Mouse (Mus musculus) midbrain, embryonic 11.5 days (tissue): ENCODE measurements around the gene Foxd2. TPM values are rescaled to one million over a fixed set of nuclear protein-coding genes. Genes with fewer than 3 reads are reported as not detected.

ENCODE experiments used
- ATAC-seq: fragments of 200-750 bp; cut with Nextera tagmentation; 2 replicates; pipeline ENCODE4 v1.8.0; 2017; ENCODE audit warnings: moderate TSS enrichment, moderate library complexity; ENCODE audit not compliant: low FRiP score
- DNase-seq: peaks from one replicate; pipeline ENCODE4 v3.0.0; 2015; ENCODE audit warnings: low spot score; ENCODE audit errors: missing footprints
- H3K27ac ChIP-seq: fragments of 300-500 bp; sonication (generic); 2 replicates; pipeline ENCODE4 v1.5.1; 2014; ENCODE audit warnings: low read depth, low read length
- H3K27me3 ChIP-seq: fragments of 300-500 bp; sonication (generic); 2 replicates; pipeline ENCODE4 v1.6.1; 2014; ENCODE audit warnings: mild to moderate bottlenecking, low read length, moderate library complexity, mixed read lengths; ENCODE audit not compliant: control insufficient read depth, insufficient read depth
- H3K36me3 ChIP-seq: fragments of 300-500 bp; sonication (generic); 2 replicates; pipeline ENCODE4 v1.6.1; 2014; ENCODE audit warnings: mild to moderate bottlenecking, low read length, moderate library complexity, mixed read lengths; ENCODE audit not compliant: control insufficient read depth, insufficient read depth
- H3K4me1 ChIP-seq: fragments of 300-500 bp; sonication (generic); 2 replicates; pipeline ENCODE4 v1.6.1; 2014; ENCODE audit warnings: low read length; ENCODE audit not compliant: control insufficient read depth, insufficient read depth
- H3K4me2 ChIP-seq: fragments of 300-500 bp; sonication (generic); 2 replicates; pipeline ENCODE4 v1.6.1; 2014; ENCODE audit warnings: mild to moderate bottlenecking, moderate library complexity
- H3K4me3 ChIP-seq: fragments of 300-500 bp; sonication (generic); 2 replicates; pipeline ENCODE4 v1.5.1; 2014; ENCODE audit warnings: low read depth, low read length
- H3K9ac ChIP-seq: fragments of 300-500 bp; sonication (generic); 2 replicates; pipeline ENCODE4 v1.6.1; 2014; ENCODE audit warnings: low read length
- H3K9me3 ChIP-seq: fragments of 300-500 bp; sonication (generic); 2 replicates; pipeline ENCODE4 v1.6.1; 2016; ENCODE audit warnings: low read length; ENCODE audit not compliant: control insufficient read depth
- WGBS: fragments of 180-500 bp; shearing (Covaris S2); extraction: QIAGEN DNeasy Blood & Tissue Kit; methylation state at CpG from one replicate; pipeline ENCODE4 v1.1.7; 2014; 5-methylcytosine and 5-hydroxymethylcytosine counted together
- polyA plus RNA-seq: library from polyadenylated mRNA; unstranded; fragments of >200 nt; fragmentation: Nextera tagmentation; extraction: Ambion mirVana; gene quantifications from 2 replicates; pipeline ENCODE4 v1.2.1, GENCODE M21; 2014

Foxd2 gene
- polyA plus RNA-seq, 1 experiment from 2014 or later: 2.0 TPM

DNA sequence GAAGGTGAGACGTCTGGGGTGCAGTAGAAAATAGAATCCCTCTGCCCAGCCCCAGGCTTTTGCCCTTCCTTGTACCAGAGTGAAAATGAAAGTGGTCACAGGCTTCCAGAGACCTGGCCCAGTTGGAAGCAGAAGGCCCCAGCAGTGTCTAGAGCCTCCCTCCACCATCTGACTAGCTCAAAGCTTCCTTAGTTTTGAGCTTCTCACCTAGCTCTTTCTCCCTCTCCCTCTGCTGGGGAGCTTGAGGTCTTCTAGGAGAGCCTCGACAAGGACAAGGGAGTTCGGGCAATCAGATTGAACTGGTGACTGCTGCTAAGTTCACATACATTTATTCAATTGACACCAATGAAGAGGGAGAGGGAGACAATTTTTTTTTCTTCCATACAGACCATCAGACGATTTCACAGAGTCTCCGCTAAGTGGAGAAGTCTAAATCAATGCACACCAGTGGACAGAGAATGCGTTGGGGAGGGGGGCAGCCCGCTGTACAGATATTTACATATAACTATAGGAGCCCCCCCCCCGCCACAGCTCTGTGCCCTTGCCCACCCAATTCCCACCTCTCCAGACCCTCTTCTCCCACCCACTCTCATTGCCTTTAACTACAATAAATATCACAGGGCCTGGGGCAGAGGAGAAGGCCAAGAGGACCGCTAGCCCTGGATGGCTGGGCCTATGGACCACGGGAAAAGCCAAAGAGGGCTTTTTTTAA, 2.5 kb downstream of the Foxd2 start:
- no peak overlapping the region for H3K27ac ChIP-seq
- DNase-seq (peak; percentile 93), ATAC-seq (no peak)
- H3K4me3 ChIP-seq: peak overlapping the region; percentile 11; the same call in 1 of the 2 replicates
- no peaks in the 10 kb centered on the region for H3K9me3 ChIP-seq
- H3K4me2 ChIP-seq: no peak overlapping the region
- no peak overlapping the region for H3K9ac ChIP-seq
- peaks cover 17% of the 10 kb centered on the region for H3K4me1 ChIP-seq
- H3K36me3 ChIP-seq: no peaks in the 10 kb centered on the region
- peaks cover 99% of the 10 kb centered on the region for H3K27me3 ChIP-seq
- WGBS: 7% methylated on average over 10 of the region's 10 CpGs

DNA sequence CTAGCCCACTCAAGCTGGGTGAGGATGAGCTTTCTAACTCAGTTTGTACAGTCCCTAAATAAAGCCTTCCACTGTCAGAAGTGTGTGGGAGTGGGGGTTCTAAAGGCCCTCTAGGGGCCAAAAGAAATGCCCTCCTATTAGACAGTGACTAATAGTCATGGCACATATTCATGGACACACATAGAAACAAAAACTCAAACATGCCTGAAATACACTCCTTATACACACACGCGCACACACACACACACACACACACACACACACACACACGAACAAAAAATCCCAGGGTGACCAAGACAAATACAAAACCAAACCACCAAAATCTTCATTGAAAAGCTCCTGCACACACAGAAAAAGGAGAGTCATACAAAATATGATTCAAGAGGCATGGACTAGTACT, 3.2 kb downstream of the Foxd2 start:
- no peak for ATAC-seq

DNA sequence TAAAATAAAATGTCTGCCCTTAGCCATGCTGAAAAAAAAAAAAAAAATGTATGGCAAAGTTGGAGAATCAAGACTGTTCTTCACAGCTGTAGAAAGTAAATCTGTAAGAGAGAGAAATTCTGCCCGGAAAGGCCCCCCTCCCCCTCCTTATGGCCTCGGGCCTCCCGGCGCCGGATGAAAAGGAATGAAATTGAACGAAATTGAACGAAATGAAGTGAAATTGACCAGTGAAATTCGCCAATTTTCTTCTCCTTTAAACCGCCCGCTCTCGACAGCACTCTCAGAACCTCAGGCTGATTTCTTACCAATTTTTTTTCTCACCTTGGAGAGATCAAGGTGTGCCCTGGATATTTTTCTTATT, 5.3 kb downstream of the Foxd2 start:
- Histone ChIP-seq H3K4me3 (no peak overlapping the region; the same call in 1 of the 2 replicates), H3K4me2 (no peak overlapping the region; the same call in 1 of the 2 replicates), H3K36me3 (no peaks in the 10 kb centered on the region), H3K4me1 (peaks cover 19% of the 10 kb centered on the region), H3K27me3 (peaks cover 99% of the 10 kb centered on the region), H3K27ac (no peak overlapping the region), H3K9ac (no peak overlapping the region), H3K9me3 (no peaks in the 10 kb centered on the region)
- WGBS: 1% methylated on average over 11 of the region's 11 CpGs
- DNase-seq (no peak), ATAC-seq (no peak)

More for the DNA sequence above, 3.2 kb downstream of the Foxd2 start:
- no peak overlapping the region for H3K4me2 ChIP-seq
- H3K36me3 ChIP-seq: no peaks in the 10 kb centered on the region
- H3K9ac ChIP-seq: no peak overlapping the region
- DNase-seq: peak; percentile 91
- H3K27ac ChIP-seq: no peak overlapping the region
- H3K4me3 ChIP-seq: no peak overlapping the region
- peaks cover 99% of the 10 kb centered on the region for H3K27me3 ChIP-seq
- peaks cover 22% of the 10 kb centered on the region for H3K4me1 ChIP-seq
- 50% methylated on average over 3 of the region's 3 CpGs for WGBS
- H3K9me3 ChIP-seq: no peaks in the 10 kb centered on the region

DNA sequence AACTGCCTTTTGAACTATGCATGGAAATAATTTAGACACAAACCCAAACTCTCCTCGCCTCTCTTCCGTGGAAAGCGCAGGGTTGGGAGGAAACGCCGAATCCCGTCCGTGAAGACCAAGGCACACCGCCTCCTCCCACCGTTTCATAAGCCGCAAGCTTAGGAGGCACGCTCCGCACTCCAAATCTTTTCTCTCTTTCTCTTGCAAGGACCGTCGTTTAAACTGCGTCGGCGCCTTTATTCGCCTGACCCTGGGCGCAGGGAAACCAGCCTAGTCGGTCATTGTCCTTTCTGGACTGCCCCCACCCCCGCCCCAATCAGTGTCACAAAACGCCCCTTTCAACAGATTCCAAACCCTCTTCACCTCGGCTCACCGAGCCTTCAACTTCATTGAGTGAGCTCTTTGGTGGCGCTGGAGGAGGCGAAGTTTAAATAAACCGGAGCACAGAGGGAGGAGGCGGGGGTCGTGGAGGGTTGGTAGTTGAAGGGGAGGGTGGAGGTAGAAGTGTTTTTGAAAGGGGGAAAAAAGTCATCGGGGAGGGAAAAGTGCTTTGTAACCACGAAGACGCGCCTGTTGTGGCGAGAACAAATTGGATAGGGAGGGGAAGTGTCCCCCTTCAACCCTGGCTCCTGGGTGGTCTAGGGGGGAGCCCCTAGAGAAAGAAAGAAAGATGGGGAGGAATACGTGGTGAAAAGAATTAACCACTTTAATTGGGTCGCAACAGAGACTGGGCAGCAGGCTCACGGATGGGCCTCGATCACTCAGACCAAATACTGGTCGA, 5.8 kb downstream of the Foxd2 start:
- H3K9me3 ChIP-seq: no peaks in the 10 kb centered on the region
- no peak overlapping the region for H3K27ac ChIP-seq
- peaks cover 97% of the 10 kb centered on the region for H3K27me3 ChIP-seq
- H3K4me2 ChIP-seq: peak overlapping the region; percentile 46
- peak overlapping the region; percentile 31 for H3K4me3 ChIP-seq
- peak; percentile 28 for ATAC-seq
- H3K36me3 ChIP-seq: no peaks in the 10 kb centered on the region
- under 1% methylated on average over 39 of the region's 39 CpGs for WGBS
- peaks cover 19% of the 10 kb centered on the region for H3K4me1 ChIP-seq
- no peak overlapping the region for H3K9ac ChIP-seq
- peak; percentile 96 for DNase-seq

DNA sequence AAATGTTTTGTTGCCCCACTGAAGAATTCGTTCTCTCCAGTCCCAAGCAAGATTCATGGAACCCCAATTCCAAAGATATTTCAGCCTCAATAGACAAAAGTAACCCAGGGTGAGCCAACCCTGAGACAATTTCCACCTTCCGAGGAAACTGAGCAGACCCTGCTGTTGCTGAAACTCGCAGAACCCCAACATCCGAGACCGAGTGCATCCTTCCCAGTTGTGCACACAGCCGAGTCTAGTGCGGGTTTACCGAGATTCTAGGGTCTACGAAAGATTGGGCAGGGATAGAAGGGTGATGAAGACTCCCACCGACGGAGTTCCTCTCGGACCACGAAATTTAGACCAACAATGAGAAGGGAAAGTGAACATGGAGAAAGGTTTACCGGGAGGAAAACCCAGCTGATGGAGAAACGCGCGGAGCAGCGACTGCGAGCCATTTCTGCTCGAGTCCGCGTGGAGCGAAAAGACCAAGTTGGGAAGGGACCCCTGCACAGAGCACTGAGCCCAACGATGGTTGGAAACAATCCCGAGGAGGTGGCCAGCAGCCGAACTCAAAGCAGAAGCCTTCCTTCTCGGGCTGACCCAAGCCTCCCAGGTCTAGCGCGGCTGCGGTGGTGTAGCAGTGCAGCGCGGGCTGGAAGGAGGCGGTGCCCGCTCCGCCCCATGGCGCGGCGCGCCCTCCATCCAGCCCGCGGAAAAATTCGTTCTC, 6.9 kb downstream of the Foxd2 start:
- peak overlapping the region; percentile 31 for H3K4me3 ChIP-seq
- peak overlapping the region; percentile 12; the same call in 1 of the 2 replicates for H3K9ac ChIP-seq
- H3K36me3 ChIP-seq: no peaks in the 10 kb centered on the region
- H3K4me1 ChIP-seq: peaks cover 19% of the 10 kb centered on the region
- no peak overlapping the region for H3K27ac ChIP-seq
- H3K27me3 ChIP-seq: peaks cover 91% of the 10 kb centered on the region
- no peaks in the 10 kb centered on the region for H3K9me3 ChIP-seq
- WGBS: under 1% methylated on average over 42 of the region's 42 CpGs
- peak overlapping the region; percentile 46 for H3K4me2 ChIP-seq
- DNase-seq: peak; percentile 97
- peak; percentile 47 for ATAC-seq

DNA sequence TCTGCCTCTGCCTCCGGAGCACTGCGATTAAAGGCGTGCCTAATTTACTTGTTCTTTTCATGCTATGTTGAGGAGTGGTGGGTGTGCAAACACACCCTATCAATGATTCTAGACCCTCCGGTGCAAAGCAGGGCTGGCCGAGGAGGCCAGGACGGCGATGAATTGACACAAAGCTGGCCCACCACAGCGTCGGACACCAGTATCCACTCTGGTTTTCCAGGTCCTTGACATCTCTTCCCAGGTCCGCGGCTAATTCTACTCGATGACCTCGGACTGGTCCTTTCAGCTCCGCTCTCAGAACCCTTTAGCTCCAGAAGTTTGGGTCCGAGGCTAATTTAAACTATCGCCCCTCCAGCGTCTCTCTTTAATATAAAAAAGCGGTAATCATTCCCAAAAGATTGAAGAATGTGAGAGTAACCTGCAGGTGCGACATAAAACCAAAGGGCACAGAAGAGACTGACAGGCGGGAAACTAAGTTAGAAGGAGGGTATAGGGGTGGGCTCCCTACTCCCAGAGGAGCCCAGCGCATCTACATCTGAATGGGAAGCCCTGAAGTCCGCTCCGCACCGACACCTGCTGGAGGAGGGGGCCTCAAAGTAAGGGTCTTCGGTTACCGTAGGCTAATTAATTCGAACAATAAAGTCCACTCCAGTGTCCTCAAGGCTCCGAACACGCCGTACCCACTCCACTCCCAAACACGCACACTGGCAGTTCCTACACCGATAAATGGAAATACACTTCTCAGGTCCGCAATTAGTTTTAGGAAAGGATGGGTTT, 7.6 kb downstream of the Foxd2 start:
- Histone ChIP-seq H3K27ac (no peak overlapping the region), H3K9ac (no peak overlapping the region), H3K9me3 (no peaks in the 10 kb centered on the region), H3K4me3 (peak overlapping the region; percentile 0; the same call in 1 of the 2 replicates), H3K36me3 (no peaks in the 10 kb centered on the region), H3K27me3 (peaks cover 83% of the 10 kb centered on the region), H3K4me2 (peak overlapping the region; percentile 46; the same call in 1 of the 2 replicates), H3K4me1 (peaks cover 19% of the 10 kb centered on the region)
- 1% methylated on average over 33 of the region's 33 CpGs for WGBS
- ATAC-seq (peak; percentile 43; the same call in 1 of the 2 replicates), DNase-seq (peak; percentile 94)

DNA sequence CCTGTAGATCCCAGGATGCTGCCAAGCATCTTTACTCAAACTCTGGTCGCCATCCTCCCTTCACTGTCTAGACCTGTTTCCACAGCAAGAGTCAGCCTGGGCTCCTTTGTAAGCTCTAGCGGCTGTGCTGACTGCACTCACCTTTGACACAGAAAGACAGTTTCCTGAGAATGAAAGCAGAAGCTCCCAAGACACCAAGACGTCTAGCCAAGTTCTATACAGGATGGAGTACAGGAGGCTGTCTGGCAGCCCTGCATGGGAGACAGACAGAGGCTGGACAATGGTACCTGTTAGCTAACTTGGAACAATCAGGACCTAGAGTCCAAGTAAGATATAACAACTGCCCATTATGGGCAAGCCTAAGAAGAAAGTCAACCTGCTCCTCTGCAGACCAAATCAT, 8.8 kb downstream of the Foxd2 start:
- no peaks in the 10 kb centered on the region for H3K9me3 ChIP-seq
- WGBS: 4% methylated on average over 3 of the region's 3 CpGs
- ATAC-seq: no peak
- DNase-seq: peak; percentile 88
- no peak overlapping the region for H3K4me2 ChIP-seq
- H3K36me3 ChIP-seq: no peaks in the 10 kb centered on the region
- H3K27ac ChIP-seq: no peak overlapping the region
- H3K4me3 ChIP-seq: no peak overlapping the region
- no peak overlapping the region for H3K9ac ChIP-seq
- peaks cover 72% of the 10 kb centered on the region for H3K27me3 ChIP-seq
- H3K4me1 ChIP-seq: peaks cover 19% of the 10 kb centered on the region

DNA sequence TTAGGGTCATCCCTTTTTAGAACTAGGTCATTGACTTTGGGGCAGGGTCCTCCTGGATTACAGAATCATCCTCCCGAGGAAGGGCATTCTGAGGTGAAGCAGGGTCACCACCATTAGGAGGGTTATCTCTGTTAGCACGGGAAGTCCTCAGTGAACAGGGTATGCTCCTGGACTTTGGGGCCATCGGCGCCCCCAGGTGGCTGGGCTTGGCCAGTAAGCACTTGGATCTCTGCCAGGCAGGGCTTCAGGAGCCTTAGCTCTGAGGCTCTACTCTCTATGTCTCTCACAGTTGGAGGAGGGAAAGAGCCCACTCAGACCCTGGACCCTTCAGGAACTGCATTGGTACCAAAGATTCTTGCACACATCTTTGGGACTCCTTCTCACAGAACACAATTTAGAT, 10.8 kb downstream of the Foxd2 start:
- WGBS: 8% methylated on average over 4 of the region's 4 CpGs
- Histone ChIP-seq H3K36me3 (no peaks in the 10 kb centered on the region), H3K9ac (no peak overlapping the region), H3K27ac (no peak overlapping the region), H3K27me3 (peaks cover 52% of the 10 kb centered on the region), H3K9me3 (no peaks in the 10 kb centered on the region), H3K4me1 (peaks cover 17% of the 10 kb centered on the region), H3K4me2 (no peak overlapping the region), H3K4me3 (no peak overlapping the region)
- DNase-seq (peak; percentile 44), ATAC-seq (no peak)
